Mouse (Mus musculus) forebrain, embryonic 12.5 days (tissue): ENCODE data around the gene B3galt4. TPM values are rescaled to one million over a fixed set of nuclear protein-coding genes. Genes with fewer than 3 reads are reported as not detected.

ENCODE experiments used
- ATAC-seq: fragments of 200-750 bp; cut with Nextera tagmentation; 2 replicates; pipeline ENCODE4 v1.8.0; 2017; ENCODE audit warnings: moderate TSS enrichment; ENCODE audit not compliant: low FRiP score
- H3K27ac ChIP-seq: fragments of 300-500 bp; sonication (generic); 2 replicates; pipeline ENCODE4 v1.5.1; 2016; ENCODE audit warnings: mild to moderate bottlenecking
- H3K27me3 ChIP-seq: fragments of 300-500 bp; sonication (generic); 2 replicates; pipeline ENCODE4 v1.6.1; 2016; ENCODE audit warnings: mild to moderate bottlenecking
- H3K36me3 ChIP-seq: fragments of 300-500 bp; sonication (generic); replicated peaks from 2 replicates; pipeline ENCODE4 v1.6.1; 2016; ENCODE audit warnings: mild to moderate bottlenecking
- H3K4me1 ChIP-seq: fragments of 300-500 bp; sonication (generic); 2 replicates; pipeline ENCODE4 v1.6.1; 2016
- H3K4me2 ChIP-seq: fragments of 300-500 bp; sonication (generic); 2 replicates; pipeline ENCODE4 v1.6.1; 2016; ENCODE audit warnings: mild to moderate bottlenecking, moderate library complexity
- H3K4me3 ChIP-seq: fragments of 300-500 bp; sonication (generic); replicated peaks from 2 replicates; pipeline ENCODE4 v1.5.1; 2016; ENCODE audit warnings: mild to moderate bottlenecking
- H3K9ac ChIP-seq: fragments of 300-500 bp; sonication (generic); 2 replicates; pipeline ENCODE4 v1.6.1; 2016; ENCODE audit warnings: mild to moderate bottlenecking
- H3K9me3 ChIP-seq: fragments of 300-500 bp; sonication (generic); 2 replicates; pipeline ENCODE4 v1.6.1; 2016
- WGBS: fragments of 180-500 bp; shearing (Covaris S2); methylation state at CpG from one replicate; pipeline ENCODE4 v1.1.7; 2016; 5-methylcytosine and 5-hydroxymethylcytosine counted together
- polyA plus RNA-seq: library from polyadenylated mRNA; unstranded; fragments of >200 nt; fragmentation: Nextera tagmentation; extraction: Ambion mirVana; gene quantifications from 2 replicates; pipeline ENCODE4 v1.2.1, GENCODE M21; 2016

The B3galt4 gene
- polyA plus RNA-seq, 1 experiment from 2014 or later = 7.1 TPM

GRCm38 (mm10) chr17:33980181-33981035 lies 29.1 kb upstream of the B3galt4 start:
- ATAC-seq = no peak
- Histone ChIP-seq H3K36me3 (no peaks in the 10 kb centered on the region), H3K27me3 (peaks cover 48% of the 10 kb centered on the region), H3K9me3 (no peaks in the 10 kb centered on the region), H3K4me1 (peaks cover 20% of the 10 kb centered on the region), H3K4me2 (peak overlapping the region; percentile 24), H3K27ac (no peak overlapping the region), H3K4me3 (no peak overlapping the region; the same call in 1 of the 2 replicates), H3K9ac (no peak overlapping the region)
- 81% methylated on average over 19 of the region's 19 CpGs for WGBS

GRCm38 (mm10) chr17:33979512-33980050 lies 28.3 kb upstream of the B3galt4 start:
- no peak overlapping the region for H3K4me3 ChIP-seq
- H3K36me3 ChIP-seq = no peaks in the 10 kb centered on the region
- H3K4me1 ChIP-seq = peaks cover 20% of the 10 kb centered on the region
- no peaks in the 10 kb centered on the region for H3K9me3 ChIP-seq
- no peak overlapping the region for H3K4me2 ChIP-seq
- H3K27me3 ChIP-seq = peaks cover 50% of the 10 kb centered on the region
- no peak for ATAC-seq
- 78% methylated on average over 6 of the region's 6 CpGs for WGBS
- H3K27ac ChIP-seq = no peak overlapping the region
- H3K9ac ChIP-seq = no peak overlapping the region

DNA sequence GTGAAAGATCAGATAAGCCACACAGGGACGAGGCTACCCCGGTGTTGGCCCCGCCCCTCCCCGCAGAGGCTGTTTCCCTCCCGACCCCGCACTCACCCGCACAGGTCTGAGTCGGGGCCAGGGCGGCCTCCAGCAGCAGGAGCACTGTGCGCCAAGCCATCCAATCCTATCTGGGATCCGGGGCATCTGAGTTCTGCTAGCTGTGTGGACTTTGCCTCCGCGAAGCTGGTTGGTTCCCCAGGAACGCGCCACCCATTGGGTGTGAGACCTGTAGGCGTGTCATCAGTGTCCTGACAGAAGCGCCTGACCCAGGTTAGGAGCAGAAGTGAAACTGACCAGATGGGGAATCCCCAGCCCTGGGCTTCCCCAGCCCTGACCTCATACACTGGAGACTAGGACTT lies 27.3 kb upstream of the B3galt4 start:
- WGBS = under 1% methylated on average over 17 of the region's 17 CpGs
- ATAC-seq = no peak
- no peak overlapping the region for H3K27ac ChIP-seq
- 0 out of 2 replicates have a peak overlapping the region, but pooled peaks have one; percentile 25 for H3K9ac ChIP-seq
- no peaks in the 10 kb centered on the region for H3K36me3 ChIP-seq
- peaks cover 20% of the 10 kb centered on the region for H3K4me1 ChIP-seq
- no peaks in the 10 kb centered on the region for H3K9me3 ChIP-seq
- peaks cover 50% of the 10 kb centered on the region for H3K27me3 ChIP-seq
- H3K4me2 ChIP-seq = peak overlapping the region; percentile 51
- peak overlapping the region; percentile 33 for H3K4me3 ChIP-seq

GRCm38 (mm10) chr17:33977861-33978557 lies 26.7 kb upstream of the B3galt4 start:
- ATAC-seq = no peak
- no peak overlapping the region for H3K27ac ChIP-seq

GRCm38 (mm10) chr17:33973572-33973971 lies 22.3 kb upstream of the B3galt4 start:
- Histone ChIP-seq H3K36me3 (no peaks in the 10 kb centered on the region), H3K9me3 (no peaks in the 10 kb centered on the region), H3K4me3 (no peak overlapping the region), H3K27ac (no peak overlapping the region), H3K4me2 (no peak overlapping the region), H3K9ac (no peak overlapping the region), H3K27me3 (peaks cover 41% of the 10 kb centered on the region), H3K4me1 (peaks cover 7% of the 10 kb centered on the region; the same call in 1 of the 2 replicates)
- ATAC-seq = no peak
- WGBS = 65% methylated on average over 3 of the region's 3 CpGs

More at GRCm38 (mm10) chr17:33977861-33978557, 26.7 kb upstream of the B3galt4 start:
- 3% methylated on average over 57 of the region's 57 CpGs for WGBS
- Histone ChIP-seq H3K4me3 (peak overlapping the region; percentile 33), H3K36me3 (no peaks in the 10 kb centered on the region), H3K27me3 (peaks cover 54% of the 10 kb centered on the region), H3K9ac (0 out of 2 replicates have a peak overlapping the region, but pooled peaks have one; percentile 25), H3K4me1 (peaks cover 20% of the 10 kb centered on the region), H3K4me2 (peak overlapping the region; percentile 51), H3K9me3 (no peaks in the 10 kb centered on the region)

- Histone ChIP-seq H3K4me3 (no peak overlapping the region), H3K27ac (no peak overlapping the region), H3K9ac (no peak overlapping the region), H3K4me2 (no peak overlapping the region), H3K36me3 (no peaks in the 10 kb centered on the region), H3K27me3 (peaks cover 32% of the 10 kb centered on the region), H3K4me1 (no peaks in the 10 kb centered on the region), H3K9me3 (no peaks in the 10 kb centered on the region)
- ATAC-seq = no peak
- 18% methylated on average over 1 of the region's 1 CpGs for WGBS
Measured at GRCm38 (mm10) chr17:33972691-33973090, 21.4 kb upstream of the B3galt4 start.

DNA sequence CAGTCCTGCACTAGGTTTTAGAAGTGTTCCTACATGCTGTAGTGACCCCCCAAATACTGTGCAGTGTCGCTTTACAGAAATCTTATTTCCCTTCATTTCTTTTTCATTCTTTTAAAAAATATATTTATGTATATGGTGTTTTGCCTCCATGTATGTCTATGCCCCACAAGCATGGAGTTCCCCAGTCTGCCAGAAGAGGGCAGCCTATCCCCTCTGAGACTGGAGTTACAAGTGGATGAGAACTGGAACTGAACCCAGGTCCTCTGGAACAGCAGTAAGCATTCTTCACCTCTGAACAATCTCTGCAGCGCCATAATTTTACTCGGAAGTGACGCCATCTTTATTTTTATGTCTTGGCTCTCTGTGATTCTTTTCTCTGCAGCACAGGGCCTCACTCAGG lies 18.1 kb upstream of the B3galt4 start:
- H3K27me3 ChIP-seq = peaks cover 12% of the 10 kb centered on the region
- no peak overlapping the region for H3K9ac ChIP-seq
- H3K4me3 ChIP-seq = no peak overlapping the region
- no peak for ATAC-seq
- peaks cover 21% of the 10 kb centered on the region for H3K36me3 ChIP-seq
- H3K4me1 ChIP-seq = no peaks in the 10 kb centered on the region
- no peak overlapping the region for H3K4me2 ChIP-seq
- H3K9me3 ChIP-seq = no peaks in the 10 kb centered on the region
- WGBS = 79% methylated on average over 4 of the region's 4 CpGs
- H3K27ac ChIP-seq = no peak overlapping the region

DNA sequence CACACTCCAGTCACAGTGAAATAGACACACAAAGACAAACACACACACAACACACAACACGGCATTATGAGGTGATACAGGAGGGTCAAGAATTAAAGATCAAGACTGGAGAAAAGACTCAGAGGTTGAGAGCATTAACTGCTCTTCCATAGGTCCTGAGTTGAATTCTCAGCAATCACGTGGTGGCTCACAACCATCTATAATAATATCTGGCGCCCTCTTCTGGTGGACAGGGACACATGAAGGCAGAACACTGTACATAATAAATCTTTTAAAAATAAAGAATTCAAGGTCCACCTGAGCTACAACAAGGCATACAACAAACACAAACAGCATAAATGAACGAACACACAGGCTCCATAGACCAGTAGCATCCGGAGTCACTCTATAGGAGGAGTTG lies 17.6 kb upstream of the B3galt4 start:
- 28% methylated on average over 5 of the region's 5 CpGs for WGBS
- peaks cover 25% of the 10 kb centered on the region for H3K36me3 ChIP-seq
- peak; percentile 63 for ATAC-seq
- no peak overlapping the region for H3K27ac ChIP-seq
- no peaks in the 10 kb centered on the region for H3K9me3 ChIP-seq
- H3K9ac ChIP-seq = no peak overlapping the region
- peaks cover 12% of the 10 kb centered on the region for H3K27me3 ChIP-seq
- no peaks in the 10 kb centered on the region for H3K4me1 ChIP-seq
- no peak overlapping the region for H3K4me2 ChIP-seq
- H3K4me3 ChIP-seq = no peak overlapping the region

DNA sequence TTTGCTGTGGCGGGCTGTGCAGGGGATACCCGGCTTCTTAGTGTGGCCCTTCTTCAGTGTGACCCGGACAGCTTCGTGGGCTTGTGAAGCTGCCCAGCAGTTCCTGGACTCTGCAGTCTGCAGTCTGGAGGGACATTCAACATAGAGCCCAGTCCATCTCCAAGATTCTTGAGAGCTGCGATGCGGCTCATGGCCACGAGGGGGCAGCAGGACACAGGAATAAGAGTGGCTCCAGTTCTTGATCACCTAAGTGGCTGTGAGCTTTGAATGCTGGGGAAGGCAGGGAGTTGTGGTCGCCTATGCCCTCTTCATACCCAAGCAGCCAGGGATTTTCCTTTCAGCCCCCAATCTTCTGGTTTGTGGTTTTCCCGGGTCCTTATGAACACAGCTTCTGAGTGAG lies 17.2 kb upstream of the B3galt4 start:
- Histone ChIP-seq H3K36me3 (peaks cover 29% of the 10 kb centered on the region), H3K27ac (no peak overlapping the region), H3K4me1 (no peaks in the 10 kb centered on the region), H3K4me2 (no peak overlapping the region), H3K9me3 (no peaks in the 10 kb centered on the region), H3K9ac (no peak overlapping the region; the same call in 1 of the 2 replicates), H3K4me3 (no peak overlapping the region), H3K27me3 (peaks cover 12% of the 10 kb centered on the region)
- 1% methylated on average over 9 of the region's 9 CpGs for WGBS
- ATAC-seq = peak; percentile 74

DNA sequence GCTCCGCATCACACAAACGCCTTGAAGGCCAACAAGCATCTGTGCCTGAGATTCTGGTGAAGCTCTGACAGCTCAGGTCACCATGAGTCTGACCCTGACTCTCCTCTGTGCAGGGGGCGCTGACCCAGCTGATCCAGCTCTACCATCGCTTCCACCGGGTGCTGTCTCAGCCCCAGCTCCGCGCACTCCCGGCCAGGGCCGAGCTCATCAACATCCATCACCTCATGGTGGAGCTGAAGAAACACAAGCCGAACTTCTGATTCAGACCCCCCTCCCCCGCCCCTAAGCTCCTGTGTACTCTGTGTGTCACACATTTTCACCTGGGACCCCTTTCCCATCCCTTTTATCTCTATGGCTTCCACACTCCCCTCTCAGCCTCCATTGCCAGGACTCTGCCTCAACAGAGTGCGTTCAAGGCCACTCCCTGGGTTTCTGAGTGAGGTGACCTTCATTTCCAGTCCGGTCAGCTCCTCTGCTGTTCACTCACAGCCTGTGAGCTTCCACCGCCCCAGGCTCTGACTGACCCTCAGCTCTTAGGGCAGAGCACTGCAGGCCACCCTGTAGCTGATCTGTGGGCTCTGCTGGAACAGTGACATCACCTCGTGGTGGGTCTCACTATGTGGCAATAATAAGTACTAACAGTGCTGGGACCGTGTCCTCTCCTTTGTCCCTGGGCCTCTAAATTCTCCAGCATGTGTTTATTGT lies 14.7 kb upstream of the B3galt4 start:
- WGBS = 90% methylated on average over 16 of the region's 16 CpGs
- Histone ChIP-seq H3K27me3 (no peaks in the 10 kb centered on the region), H3K9me3 (no peaks in the 10 kb centered on the region)

DNA sequence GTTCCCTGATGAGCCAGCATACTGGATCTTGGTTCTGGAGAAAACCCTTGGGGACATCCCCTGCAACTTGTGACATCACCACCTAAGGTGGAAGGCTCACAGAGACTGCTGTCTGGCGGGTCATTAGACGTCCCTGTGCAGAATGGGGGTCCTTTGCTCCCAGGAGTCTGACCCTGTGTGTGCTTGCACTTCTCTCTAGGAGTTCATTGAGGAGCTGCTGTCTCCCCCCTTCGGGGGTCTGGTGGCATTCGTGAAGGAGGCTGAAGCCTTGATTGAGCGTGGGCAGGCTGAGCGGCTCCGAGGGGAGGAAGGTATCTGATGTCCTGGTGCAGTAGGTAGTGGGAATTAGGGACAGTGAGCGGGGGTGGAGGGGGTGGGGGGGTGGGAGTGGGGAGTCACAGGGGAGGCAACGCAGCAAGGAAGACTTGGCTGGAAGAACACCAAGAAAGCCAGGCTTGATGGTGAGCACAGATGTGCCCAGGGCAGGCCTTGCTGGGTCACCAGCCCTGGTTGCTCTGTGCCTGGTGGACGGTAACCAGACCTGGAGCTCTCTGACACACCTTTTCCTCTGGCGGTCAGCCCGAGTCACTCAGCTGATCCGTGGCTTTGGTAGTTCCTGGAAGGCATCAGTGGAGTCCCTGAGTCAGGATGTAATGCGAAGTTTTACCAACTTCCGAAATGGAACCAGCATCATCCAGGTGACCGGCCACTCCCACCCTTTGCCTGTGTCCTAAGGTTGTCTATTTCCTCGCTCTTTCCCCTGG lies 14.0 kb upstream of the B3galt4 start:
- Histone ChIP-seq H3K27ac (no peak overlapping the region), H3K9me3 (no peaks in the 10 kb centered on the region), H3K9ac (no peak overlapping the region), H3K36me3 (peaks cover 61% of the 10 kb centered on the region), H3K27me3 (no peaks in the 10 kb centered on the region), H3K4me2 (no peak overlapping the region), H3K4me1 (no peaks in the 10 kb centered on the region), H3K4me3 (no peak overlapping the region)
- no peak for ATAC-seq
- WGBS = 92% methylated on average over 17 of the region's 17 CpGs

More for the DNA sequence above, 14.7 kb upstream of the B3galt4 start:
- no peak overlapping the region for H3K27ac ChIP-seq
- H3K4me1 ChIP-seq = no peaks in the 10 kb centered on the region
- H3K9ac ChIP-seq = no peak overlapping the region
- no peak overlapping the region for H3K4me2 ChIP-seq
- H3K36me3 ChIP-seq = peaks cover 54% of the 10 kb centered on the region
- H3K4me3 ChIP-seq = no peak overlapping the region
- ATAC-seq = no peak
